Mouse (Mus musculus): ENCODE measurements around the gene Lix1l.

The Lix1l gene

GRCm38 (mm10) chr3:96565105-96565504 lies 35.8 kb upstream of the Lix1l start:
- no peak for DNase-seq (ENCODE audit: low read depth, low spot score)

GRCm38 (mm10) chr3:96566661-96567450 lies 34.1 kb upstream of the Lix1l start:
- DNase-seq (ENCODE audit: low read depth, low spot score) = no peak

DNA sequence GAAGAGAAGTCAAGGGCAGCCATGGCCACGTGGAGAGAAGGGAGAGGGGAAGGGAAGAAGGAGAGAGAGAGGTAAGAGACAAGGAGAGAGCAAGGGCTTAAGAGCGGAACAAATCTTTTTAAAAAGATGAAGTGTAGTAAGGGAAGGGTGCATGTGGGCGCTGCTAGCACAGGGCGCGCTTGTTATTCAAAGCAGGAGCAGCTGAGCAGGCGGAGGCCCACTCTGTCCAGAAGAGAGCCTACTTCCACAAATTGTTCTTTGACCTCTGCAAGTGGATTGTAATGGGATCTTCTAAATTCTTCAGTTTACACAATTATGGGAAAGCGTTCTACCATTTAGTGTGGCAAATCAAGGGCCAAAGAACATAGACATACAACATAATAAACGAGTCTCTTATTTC lies 32.3 kb upstream of the Lix1l start:
- DNase-seq (ENCODE audit: low read depth, low spot score) = no peak

DNA sequence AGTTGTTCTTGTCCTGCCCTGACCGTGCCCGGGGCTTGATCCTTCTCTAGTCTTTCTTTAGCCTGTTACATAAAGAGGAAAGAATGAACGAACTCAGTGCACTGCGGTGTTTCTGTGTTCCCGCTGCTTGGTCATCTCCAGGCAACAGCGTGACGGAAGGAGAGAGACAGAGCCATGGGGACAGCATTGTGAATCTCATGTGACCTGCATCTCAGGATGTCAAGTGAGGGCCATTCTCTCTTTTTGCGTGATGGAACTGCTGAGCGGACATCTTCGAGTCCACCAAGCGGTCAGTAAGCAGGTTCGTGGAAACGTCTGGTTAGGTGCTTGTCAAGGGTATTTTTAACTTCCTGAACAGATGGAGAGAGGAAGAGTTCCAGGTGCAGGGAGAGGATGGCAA lies 31.4 kb upstream of the Lix1l start:
- no peak for DNase-seq (ENCODE audit: low read depth, low spot score)

DNA sequence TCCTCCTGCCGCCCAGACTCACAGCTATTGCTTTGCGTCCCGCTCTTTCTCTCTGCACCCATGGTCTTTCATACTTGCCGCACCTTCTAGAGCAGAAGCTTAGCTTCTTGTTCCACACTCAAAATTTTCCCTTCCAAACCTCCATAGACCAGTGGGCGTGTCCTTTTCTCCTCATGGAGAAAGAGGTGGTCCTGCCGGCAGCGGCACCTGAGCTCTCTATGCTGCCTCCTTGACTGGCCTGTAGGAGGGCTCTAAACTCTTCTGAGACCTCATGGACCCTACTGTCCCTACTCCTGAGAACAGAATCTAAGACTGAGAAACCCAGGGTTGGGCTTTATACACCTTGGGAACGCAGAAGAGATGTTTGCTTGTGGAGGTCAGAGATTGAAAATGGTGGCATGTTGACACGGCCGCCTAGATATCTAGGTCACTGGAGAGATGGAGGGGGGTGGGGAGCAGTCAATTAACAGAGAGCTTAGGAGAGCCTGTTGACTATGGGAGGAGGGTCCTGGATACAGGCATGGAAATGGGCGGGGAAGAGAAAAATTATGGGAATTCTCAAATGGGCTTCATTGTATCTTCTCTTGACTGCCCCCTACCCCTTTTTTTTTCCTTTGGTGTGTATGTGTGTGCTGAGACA lies 30.9 kb upstream of the Lix1l start:
- no peak for DNase-seq (ENCODE audit: low read depth, low spot score)

- no peak for DNase-seq (ENCODE audit: low read depth, low spot score)
These were observed 30.3 kb upstream of the Lix1l start for GRCm38 (mm10) chr3:96570643-96571042.

- no peak for DNase-seq (ENCODE audit: low read depth, low spot score)
These were observed 29.6 kb upstream of the Lix1l start for GRCm38 (mm10) chr3:96571336-96571735.

GRCm38 (mm10) chr3:96571896-96572698 lies 28.9 kb upstream of the Lix1l start:
- DNase-seq (ENCODE audit: low read depth, low spot score) = no peak

DNA sequence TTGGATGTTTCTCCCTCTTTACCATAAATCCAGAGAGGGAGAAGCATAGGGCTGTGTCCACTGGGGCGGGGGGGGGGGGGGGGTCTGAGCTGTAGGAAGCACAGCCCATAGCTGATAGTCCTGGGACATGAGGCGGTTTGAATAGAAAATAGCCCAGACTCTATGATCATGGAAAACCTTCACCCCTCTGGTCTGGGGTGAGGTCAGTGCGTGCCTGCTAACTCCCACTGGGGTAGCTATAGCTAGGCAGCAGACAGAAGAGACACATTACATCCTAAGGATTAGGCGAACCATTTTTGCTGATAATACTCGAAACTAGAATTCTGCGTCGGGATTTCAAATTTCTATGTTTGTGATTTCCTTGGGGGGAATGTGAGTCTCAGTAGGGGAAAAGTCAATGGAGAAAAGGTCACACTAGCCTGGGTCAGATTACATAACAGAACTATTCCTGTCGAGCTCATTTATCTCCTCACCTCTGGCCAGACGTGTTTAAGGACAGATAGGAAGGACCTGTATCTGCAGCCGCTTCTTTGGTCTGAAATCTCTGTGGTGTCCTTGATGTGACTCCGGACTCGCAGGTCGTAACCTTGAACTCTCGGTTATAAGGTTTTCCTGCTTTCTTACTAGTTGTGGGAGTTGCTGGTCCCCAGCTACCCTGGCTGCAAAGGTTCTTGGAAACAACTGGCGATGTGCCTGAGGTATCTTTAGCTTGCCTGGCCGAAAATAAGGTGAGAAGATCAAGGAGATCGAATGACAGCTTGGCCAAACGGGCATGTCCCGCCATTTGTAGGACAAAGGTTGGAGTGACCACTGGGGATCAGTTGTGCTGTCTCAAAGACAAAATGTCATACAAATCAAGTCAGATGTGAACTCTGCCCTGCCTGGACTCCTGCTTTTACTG lies 27.1 kb upstream of the Lix1l start:
- DNase-seq (ENCODE audit: low read depth, low spot score) = no peak

DNA sequence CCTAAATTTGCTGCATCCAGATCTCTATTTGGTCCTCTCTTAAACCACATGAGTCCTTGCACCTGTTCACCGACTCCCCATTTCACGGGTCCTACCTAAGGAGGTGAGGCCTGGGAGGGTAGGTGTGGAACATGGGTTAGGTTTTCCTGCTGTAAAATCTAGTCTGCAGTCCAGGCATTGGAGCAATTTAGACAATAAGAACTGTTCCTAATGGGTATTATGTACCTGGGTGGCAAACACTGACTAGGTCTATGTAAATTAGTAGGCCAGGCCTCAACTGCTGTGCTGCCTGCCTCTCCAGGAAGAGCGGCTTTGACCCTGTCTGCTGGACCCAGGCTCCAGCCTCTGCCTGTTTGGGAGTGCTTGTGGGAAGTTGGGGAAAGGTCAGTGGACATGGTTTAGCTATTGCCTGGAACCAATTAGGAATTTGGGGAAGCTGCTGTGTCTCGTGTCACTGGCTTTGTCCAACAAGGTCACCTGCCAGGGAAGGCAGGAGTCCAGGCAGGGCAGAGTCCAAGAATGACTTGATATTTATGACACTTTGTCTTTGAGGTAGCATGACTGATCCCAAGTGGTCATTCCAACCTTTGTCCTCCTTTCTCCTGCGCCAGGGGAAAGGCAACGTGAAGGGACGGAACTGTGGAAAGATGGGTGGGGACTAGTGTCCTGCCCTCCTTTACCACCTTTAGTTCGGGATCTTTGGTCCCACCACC lies 25.5 kb upstream of the Lix1l start:
- peak; percentile 52 for DNase-seq (ENCODE audit: low read depth, low spot score)

DNA sequence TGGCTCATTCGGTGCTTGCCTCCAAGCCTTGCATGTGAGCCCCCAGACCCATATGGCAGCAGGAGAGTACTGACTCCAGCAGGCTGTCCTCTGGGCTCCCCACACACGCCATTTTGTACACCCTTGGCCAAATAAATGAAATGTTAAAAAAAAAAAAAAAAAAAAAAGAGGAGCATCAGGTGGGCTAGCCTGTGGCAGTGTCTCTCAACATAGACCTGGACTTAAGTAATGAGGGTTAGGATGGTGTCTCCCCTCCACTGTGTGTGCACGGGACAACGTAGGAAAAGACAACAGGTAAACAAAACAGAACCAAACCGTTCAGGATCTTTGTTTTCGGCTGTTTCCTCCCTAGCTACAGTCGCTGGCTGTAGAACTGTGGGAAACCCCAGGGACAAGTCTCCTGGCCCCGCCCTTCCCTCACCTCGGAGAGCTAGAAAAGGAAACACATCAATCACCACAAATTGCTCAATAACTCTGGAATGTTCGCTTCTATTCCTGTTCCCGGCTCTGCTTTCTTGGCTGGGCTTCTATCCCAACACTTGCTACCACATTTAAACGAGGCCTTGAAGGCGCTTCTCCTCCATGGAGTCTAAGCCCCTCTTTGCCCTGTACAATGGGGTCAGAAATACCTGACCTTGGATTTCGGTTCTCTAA lies 24.8 kb upstream of the Lix1l start:
- DNase-seq (ENCODE audit: low read depth, low spot score) = peak; percentile 96

DNA sequence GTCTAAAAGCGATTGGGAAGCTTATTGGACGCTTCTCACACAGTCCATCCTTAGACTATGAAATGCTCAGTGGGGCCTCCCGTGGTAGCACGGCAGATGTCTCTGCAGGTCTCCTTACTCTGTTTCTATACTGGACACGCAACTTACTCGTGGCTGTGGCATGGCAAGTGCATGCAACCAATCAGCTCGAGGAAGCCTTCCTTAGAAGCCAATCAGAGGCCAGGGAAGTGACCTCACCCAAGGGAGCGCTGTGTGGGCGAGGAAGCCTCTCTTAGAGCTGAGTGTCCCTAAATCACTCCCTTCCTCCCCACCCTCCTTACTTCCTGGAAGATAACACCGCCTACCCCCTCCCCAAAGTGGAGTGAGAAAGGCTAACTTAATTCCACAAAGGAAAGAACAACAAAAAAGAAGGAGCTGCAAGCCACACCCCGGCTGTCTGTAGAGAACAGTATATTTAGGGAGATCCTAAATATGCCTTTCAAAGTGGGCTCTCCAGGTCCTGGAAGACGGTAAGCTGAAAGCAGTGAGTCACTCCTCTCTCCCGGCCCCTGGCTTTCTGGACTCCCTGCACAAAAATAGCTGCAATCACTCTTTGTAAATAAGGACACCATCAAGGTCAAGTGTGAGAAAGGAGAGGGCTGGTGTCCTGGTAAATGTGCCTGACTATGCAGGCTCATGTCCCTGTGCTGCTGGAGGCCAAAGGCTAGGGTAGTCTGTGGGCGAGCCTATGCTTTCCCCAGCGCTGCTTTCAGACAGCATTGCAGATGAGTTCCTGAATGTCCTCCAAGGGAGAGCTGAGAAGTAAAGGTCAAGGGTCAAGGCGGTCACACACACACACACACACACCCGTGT lies 24.0 kb upstream of the Lix1l start, which contains the start of gene Gm16253:
Gene Gm16253 (plus strand): TSS at position 295 of the 852 bp plus-strand sequence.
- DNase-seq (ENCODE audit: low read depth, low spot score) = peak; percentile 99

GRCm38 (mm10) chr3:96577566-96577965 lies 23.4 kb upstream of the Lix1l start:
- peak; percentile 46 for DNase-seq (ENCODE audit: low read depth, low spot score)

DNA sequence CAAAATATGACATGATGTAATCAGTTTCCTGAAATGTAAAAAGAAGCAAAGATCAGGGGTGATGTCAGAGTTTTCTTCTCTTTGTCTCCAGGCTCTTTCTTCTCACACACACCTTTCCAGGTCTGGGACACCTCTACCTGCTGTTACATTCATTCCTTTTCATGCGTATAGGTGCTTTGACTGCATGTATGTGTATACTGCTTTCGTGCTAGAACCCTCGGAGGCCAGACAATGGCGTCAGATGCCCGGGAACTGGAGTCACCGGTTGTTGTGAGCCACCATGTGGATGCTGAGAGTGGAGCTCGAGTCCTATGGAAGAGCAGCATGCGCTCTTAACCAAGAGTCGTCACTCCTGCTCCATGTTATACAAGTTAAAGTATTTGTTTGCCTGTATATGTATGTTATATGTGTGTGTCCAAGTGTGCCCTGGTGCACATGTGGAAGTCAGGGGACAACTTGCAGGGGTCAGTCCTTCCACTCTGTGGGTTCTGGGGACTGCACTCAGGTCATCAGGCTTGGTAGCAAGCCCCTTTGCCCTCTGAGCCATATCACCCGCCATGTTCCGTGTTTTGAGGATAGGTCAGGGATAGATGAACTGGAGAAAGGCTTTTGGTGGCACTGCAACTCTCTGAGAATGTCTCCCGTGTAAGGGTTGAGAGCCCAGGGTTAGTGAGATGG lies 22.2 kb upstream of the Lix1l start:
- DNase-seq (ENCODE audit: low read depth, low spot score) = no peak

GRCm38 (mm10) chr3:96579239-96579750 lies 21.7 kb upstream of the Lix1l start:
- DNase-seq (ENCODE audit: low read depth, low spot score) = no peak

DNA sequence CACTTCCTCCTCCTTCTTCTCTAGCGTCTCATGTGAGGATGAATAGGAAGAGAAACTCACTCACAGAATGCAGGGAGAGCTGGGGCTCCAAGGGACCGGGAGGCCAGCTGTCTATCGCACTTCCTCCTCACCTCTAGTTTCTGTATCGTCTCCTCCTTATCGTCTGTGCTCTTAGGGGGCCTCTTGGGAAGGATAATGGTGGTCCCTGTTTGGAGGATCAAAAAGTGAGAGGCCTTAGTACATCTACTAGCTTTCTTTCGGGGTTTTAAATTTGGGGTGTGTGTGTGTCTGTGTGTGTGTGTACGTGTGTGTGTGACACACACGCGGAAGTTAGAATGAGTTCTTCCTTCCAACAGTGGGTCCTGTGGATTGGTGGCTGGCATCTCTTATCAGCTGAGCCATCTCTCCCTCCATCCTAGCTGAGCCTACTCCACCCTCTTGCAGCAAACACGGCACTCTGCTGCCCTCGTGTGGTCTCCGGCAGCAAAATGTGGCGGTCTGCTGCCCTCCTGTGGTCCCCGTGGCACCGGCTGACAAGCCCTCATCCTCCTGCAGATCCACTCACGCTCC lies 21.0 kb upstream of the Lix1l start:
- DNase-seq (ENCODE audit: low read depth, low spot score) = peak; percentile 96

- DNase-seq (ENCODE audit: low read depth, low spot score) = no peak
These were observed 19.8 kb upstream of the Lix1l start for GRCm38 (mm10) chr3:96581141-96581540.
